Mouse (Mus musculus): ENCODE results near the gene Evi5. TPM values are rescaled to one million over a fixed set of nuclear protein-coding genes. Genes with fewer than 3 reads are reported as not detected.

Evi5 gene
- total RNA-seq, 2 experiments from 2014 or later: 71.4 to 78.3 TPM

- no peak for DNase-seq (ENCODE audit: low spot score in 2 of 2)
- intact Hi-C loops (cut with DNase I): no loop called here
Measured at GRCm38 (mm10) chr5:107877053-107877452, 2.1 kb upstream of the Evi5 start.

- intact Hi-C loops (cut with DNase I): no loop called here
- no peak for DNase-seq (ENCODE audit: low spot score in 2 of 2)
Measured at GRCm38 (mm10) chr5:107875261-107875611, 329 bp upstream of the Evi5 start.

GRCm38 (mm10) chr5:107873886-107874302 is 1.0 kb downstream of the Evi5 start:
- intact Hi-C loops (cut with DNase I): loop anchor here (5.0 kb wide), 1 partner anchor 72 kb away; no protein-coding TSS in a partner anchor
- DNase-seq (ENCODE audit: low spot score in 2 of 2): peak; percentile 37 to 59

- DNase-seq (ENCODE audit: low spot score in 2 of 2): no peak
- intact Hi-C loops (cut with DNase I): loop anchor here (5.0 kb wide), 1 partner anchor 71 kb away; no protein-coding TSS in a partner anchor
Measured at GRCm38 (mm10) chr5:107873330-107873729, 1.6 kb downstream of the Evi5 start.

GRCm38 (mm10) chr5:107869701-107870100 is 5.2 kb downstream of the Evi5 start:
- intact Hi-C loops (cut with DNase I): loop anchor here (5.0 kb wide), 2 partner anchors 33 to 67 kb away; partner anchors contain the start of gene Rpl5
- no peak for DNase-seq (ENCODE audit: low spot score in 2 of 2)

GRCm38 (mm10) chr5:107868905-107869424 is 5.9 kb downstream of the Evi5 start:
- intact Hi-C loops (cut with DNase I): loop anchor here (5.0 kb wide), 1 partner anchor 33 kb away; the partner anchor contains the start of gene Rpl5
- peak; percentile 88 to 90 for DNase-seq (ENCODE audit: low spot score in 2 of 2)

- peak; percentile 36 to 57 for DNase-seq (ENCODE audit: low spot score in 2 of 2)
- intact Hi-C loops (cut with DNase I): loop anchor here (5.0 kb wide), 1 partner anchor 34 kb away; the partner anchor contains the start of gene Rpl5
Measured at GRCm38 (mm10) chr5:107867970-107868904, 6.7 kb downstream of the Evi5 start.

- intact Hi-C loops (cut with DNase I): loop anchor here (5.0 kb wide), 1 partner anchor 36 kb away; the partner anchor contains the start of gene Rpl5
Measured at GRCm38 (mm10) chr5:107866127-107867126, 8.5 kb downstream of the Evi5 start.

GRCm38 (mm10) chr5:107863971-107864370 is 10.9 kb downstream of the Evi5 start:
- intact Hi-C loops (cut with DNase I): no loop called here
- DNase-seq (ENCODE audit: low spot score in 2 of 2): no peak

More at GRCm38 (mm10) chr5:107866127-107867126, 8.5 kb downstream of the Evi5 start:
- no peak for DNase-seq (ENCODE audit: low spot score in 2 of 2)

- DNase-seq (ENCODE audit: low spot score in 2 of 2): no peak
- intact Hi-C loops (cut with DNase I): no loop called here
Measured at GRCm38 (mm10) chr5:107858963-107859362, 15.9 kb downstream of the Evi5 start.

- intact Hi-C loops (cut with DNase I): no loop called here
- DNase-seq (ENCODE audit: low spot score in 2 of 2): no peak
Measured at GRCm38 (mm10) chr5:107855546-107855945, 19.4 kb downstream of the Evi5 start.

GRCm38 (mm10) chr5:107854556-107854955 is 20.4 kb downstream of the Evi5 start:
- DNase-seq (ENCODE audit: low spot score in 2 of 2): no peak
- intact Hi-C loops (cut with DNase I): no loop called here

GRCm38 (mm10) chr5:107853807-107854206 is 21.1 kb downstream of the Evi5 start:
- no peak for DNase-seq (ENCODE audit: low spot score in 2 of 2)
- intact Hi-C loops (cut with DNase I): no loop called here

GRCm38 (mm10) chr5:107848964-107849363 is 25.9 kb downstream of the Evi5 start:
- no peak for DNase-seq (ENCODE audit: low spot score in 2 of 2)
- intact Hi-C loops (cut with DNase I): no loop called here

GRCm38 (mm10) chr5:107847817-107848216 is 27.1 kb downstream of the Evi5 start:
- intact Hi-C loops (cut with DNase I): no loop called here
- DNase-seq (ENCODE audit: low spot score in 2 of 2): no peak

- peak in 1 of 2 experiments; percentile 53 for DNase-seq (ENCODE audit: low spot score in 2 of 2)
- intact Hi-C loops (cut with DNase I): no loop called here
Measured at GRCm38 (mm10) chr5:107847349-107847748, 27.6 kb downstream of the Evi5 start.

- intact Hi-C loops (cut with DNase I): no loop called here
- DNase-seq (ENCODE audit: low spot score in 2 of 2): no peak
Measured at GRCm38 (mm10) chr5:107840549-107841238, 34.2 kb downstream of the Evi5 start.

GRCm38 (mm10) chr5:107838891-107839644 is 35.8 kb downstream of the Evi5 start:
- peak in 1 of 2 experiments; percentile 45 for DNase-seq (ENCODE audit: low spot score in 2 of 2)
- intact Hi-C loops (cut with DNase I): no loop called here
